Mouse (Mus musculus) frontal cortex, postnatal 10 days (tissue): ENCODE data around the gene Rufy3.

ENCODE experiments used
- DNase-seq, 2 experiments: peaks; one replicate each; pipeline ENCODE4 v3.0.0; 2022; ENCODE audit warnings: low spot score in 2 of 2, mixed read lengths in 1 of 2

Rufy3 gene

DNA sequence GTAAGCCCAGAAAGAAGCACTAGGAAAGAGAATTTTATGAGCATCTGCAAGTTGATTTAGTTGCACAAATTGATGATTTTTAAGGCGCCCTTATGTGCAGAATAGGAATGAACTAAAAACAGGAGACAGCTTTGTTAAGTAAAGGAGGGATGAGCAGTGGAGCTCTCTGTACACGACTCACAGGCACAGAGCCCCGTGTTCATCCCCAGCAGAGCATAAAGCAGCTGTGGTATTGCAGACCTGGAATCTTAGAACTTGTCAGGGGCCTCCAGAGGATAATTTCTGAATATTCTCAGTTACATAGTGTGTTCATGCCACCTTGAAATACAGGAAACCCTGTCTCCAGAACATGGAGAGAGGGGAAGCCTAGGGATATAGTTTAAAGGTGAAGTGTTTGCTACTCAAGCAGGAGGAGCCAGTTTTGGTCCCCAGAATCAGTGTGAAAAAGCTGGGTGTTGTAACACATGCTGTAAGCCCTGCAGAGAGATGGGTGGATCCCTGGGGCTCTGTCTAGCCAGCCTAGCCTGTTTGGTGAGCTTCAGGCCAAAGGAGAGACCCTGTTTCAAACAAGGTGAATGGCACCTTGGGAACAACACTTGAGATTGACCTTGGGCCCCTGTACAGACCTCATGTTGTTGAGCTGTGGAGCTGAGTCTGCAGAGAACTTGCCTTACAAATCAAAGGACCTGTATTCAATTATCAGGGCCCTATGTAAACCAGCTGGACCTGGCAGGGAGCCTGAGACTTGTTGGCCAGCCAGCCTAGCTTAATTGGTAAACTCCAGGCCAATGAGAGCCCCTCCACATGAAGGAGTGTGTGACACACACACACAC is 10.9 kb downstream of the Rufy3 start:
- no peak for DNase-seq

DNA sequence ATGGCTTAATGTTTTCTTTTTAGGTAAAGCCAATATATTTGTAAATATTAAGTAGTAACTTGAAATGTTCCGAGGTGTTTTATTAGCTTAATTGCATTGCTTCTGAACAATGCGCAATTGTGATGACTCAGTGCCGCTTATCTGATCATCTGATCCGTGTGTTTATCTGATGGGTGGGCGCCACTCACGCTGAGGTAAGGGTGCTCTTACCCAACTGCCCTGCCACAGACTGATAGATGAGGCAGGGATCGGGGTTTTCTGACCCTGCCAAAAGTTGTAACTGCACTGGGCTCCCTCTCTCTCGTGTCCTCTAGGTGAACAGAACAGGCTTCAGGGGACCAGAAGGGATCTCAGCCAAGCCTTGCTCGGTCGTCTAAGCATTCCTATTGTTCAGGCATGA is 15.8 kb downstream of the Rufy3 start:
- no peak for DNase-seq

DNA sequence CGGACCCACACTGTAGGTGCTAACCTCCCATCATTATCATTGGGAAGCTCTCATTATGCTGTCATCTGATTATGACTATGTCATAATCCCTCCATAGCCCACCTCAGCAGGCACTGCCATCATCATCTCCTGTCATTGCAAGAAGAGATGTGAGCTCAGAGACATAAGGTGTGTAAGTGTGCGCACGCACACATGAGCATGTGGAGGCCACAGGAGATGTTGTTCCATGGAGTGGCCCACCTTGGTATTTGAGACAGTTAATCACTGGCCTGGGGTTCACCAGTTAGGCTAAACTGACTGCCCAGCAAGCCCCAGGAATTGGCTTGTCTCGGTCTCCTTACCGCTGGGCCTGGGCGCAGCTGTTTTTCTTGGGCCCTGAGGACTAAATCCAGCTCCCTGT is 16.5 kb downstream of the Rufy3 start:
- DNase-seq = no peak

DNA sequence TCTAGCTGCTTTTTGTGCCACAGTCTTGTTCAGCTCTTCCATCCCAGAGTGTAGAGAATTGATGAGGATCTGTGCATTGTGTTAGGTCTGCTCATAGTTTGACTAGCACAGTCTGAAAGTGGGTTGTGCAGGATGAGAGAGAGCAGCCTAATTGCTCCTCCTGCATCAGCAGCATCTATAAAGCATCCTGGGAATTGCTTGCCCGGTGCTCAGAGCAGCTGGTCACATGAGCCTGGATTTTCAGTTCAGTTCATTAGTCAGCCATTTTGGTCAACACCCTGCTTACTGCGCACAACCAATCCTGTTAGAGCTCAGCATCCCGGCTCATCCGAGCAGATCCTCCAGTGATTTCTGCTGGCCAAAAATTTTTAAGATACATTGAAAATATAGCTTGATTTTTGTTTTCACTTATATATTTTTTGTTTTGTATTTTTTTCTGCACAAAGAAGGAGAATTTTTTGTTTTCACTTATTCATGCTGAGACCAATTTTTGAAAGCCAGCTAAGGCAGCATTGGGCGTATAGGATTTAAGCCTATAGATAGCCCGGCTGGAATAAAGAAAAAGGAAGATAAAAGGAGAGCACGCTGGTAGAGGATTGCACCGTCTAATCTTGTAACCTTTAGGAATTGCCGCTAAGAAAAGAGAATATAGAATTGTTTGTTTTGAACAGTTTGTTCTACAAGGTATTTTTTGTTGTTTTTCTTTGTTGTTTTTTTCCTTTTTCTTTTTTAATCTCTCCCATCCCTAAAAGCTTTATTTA is 18.6 kb downstream of the Rufy3 start:
- peak; percentile 81 to 89 for DNase-seq

DNA sequence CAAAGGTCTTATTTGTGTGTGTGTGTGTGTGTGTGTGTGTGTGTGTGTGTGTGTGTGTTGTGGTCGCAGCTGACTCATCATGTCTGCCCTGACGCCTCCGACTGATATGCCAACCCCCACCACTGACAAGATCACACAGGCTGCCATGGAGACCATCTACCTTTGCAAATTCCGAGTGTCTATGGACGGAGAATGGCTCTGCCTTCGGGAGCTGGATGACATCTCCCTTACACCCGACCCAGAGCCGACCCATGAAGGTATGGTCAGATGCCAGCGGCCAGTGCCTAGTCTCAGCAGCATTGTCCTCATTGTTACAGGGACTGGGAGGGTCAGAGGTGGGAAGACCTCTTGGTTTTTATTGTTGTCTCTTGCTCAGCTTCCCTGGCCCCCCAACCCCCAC is 19.2 kb downstream of the Rufy3 start:
- DNase-seq = peak; percentile 33 to 43

DNA sequence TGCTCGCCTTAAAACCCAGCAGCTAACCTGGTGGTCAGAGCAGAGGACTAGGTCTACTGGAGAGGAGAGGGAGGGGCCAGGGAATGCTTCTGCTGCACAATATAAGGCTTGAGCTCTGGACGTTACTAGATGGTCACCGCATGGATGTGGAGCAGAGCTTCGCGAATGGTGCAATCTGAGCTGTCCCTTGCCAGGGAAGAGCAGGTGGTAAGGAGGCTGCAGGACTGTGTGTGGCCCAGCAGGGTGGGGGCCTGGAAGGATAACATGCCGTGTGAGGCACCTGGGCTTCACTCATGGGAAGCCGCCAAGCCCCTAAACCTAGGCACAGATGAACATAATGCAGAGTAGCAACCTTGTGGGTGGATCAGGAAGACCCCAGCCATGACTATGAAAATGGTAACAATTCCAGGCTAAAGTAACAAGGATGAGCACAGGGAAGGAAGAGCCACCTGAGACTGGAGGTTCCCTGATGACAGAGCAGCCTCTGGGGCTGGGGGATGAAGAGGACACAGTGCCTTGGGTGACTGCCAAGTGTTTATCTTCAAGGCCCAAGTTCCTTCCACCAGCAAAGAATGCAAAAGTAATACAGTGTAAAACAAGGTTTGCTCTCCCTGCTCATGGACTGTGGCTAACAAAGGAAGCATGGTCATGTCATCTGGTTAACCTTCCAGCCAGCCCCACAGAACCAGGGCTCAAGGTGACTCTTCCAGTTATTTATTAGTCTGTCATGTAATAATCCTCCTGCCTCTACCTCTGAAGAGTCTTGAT is 21.8 kb downstream of the Rufy3 start:
- no peak for DNase-seq

DNA sequence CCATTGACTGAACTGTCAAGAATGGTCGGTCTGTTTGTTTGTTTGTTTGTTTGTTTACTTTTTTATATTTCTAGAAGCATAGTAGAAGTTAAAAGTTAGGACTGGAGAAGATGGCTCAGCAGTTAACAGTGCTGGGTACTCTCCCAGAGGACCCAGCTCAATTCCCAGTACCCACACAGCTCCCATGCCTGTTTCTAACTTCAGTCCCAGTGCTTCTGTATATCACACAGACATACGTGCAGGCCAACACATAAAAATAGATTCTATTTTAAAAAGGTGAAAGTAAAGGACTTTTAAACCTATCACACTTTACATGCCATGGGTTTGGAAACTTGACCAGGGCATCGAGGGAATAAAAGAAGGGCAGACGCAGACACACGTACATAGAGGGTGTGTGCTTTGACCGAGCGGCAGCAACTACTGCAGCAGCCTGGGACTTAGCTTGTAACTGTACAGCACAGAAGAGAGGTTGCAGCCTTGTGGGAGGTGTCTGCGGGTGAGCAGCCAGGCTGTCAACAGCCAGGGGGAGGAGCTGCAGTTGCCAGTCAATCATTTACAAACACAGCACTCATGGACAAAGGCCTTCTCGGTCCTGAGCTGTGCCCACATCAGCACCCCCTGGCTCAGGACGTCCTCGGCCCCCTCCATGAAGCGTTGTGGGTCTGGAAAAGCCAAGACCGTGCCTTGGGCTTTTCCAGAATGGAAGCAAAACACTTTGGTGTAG is 22.5 kb downstream of the Rufy3 start:
- DNase-seq = no peak

DNA sequence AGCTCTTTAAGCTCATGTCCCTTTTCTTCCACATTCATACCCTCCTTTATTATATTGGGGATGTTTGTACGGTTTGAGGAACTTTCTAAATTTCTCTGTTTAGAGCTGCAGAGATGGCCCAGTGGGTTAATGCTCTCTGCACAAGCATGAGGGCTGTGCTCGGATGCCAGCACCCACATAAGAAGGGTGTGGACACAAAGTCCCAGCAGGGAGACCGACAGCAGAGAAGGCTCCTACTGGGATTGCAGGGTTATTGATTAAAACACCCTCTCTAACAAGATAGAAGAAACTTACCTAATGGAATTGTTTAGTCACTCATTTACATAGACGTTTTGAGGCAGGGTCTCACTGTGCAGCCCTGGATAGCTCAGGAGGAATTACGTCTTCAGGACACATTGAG is 23.6 kb downstream of the Rufy3 start:
- no peak for DNase-seq

DNA sequence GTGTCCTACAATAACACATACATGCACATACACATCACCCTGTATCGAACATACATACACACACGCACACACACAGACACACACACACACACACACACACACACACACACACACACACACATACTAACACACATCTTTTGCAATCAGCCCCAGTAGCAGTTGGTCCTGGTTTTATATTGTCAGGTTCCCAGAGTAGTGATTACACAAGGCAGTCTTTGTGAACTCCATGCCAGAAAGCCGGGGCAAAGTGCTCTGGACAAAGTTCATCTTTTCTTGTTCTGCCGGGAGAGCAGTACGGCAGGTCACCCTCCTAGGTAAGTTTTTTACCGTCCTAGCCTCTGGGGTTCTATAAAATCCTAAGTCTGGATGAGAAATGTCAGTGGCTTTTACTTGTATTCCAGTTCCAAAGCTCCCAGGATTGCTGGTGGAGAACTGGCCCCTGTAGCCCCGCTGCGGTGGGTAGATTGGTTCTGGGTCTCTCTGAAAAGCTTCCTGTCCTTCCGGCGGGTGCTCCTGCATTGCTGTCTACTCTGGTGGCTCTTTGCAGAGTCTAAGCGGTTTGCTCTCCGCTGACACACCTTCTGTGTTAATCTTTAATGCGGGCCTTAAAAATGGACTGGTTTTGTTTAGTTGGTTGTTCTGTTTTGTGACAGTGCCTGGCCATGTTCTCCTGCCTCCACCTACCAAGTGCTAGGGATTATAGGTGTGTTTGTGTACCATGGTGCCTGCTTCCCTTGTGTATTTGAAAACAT is 28.8 kb downstream of the Rufy3 start:
- no peak for DNase-seq

DNA sequence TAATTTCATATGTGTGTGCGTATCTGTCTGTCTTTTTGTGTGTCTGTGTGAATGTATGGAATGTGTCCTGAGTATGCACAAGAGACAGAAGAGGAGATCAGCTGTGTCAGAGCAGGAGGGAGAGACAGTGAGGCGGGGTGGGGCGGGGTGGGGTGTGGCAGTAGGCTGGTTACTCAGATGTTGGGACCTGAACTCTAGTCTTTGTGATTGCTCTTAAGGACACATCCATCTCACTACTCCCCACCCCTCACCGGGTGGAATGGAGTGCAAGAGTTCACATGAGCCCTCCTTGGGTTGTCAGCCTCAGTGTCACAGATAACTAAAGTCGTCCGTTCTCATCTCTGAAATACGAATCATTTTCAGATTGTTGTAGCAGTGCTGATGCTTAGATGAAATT is 29.3 kb downstream of the Rufy3 start:
- no peak for DNase-seq

DNA sequence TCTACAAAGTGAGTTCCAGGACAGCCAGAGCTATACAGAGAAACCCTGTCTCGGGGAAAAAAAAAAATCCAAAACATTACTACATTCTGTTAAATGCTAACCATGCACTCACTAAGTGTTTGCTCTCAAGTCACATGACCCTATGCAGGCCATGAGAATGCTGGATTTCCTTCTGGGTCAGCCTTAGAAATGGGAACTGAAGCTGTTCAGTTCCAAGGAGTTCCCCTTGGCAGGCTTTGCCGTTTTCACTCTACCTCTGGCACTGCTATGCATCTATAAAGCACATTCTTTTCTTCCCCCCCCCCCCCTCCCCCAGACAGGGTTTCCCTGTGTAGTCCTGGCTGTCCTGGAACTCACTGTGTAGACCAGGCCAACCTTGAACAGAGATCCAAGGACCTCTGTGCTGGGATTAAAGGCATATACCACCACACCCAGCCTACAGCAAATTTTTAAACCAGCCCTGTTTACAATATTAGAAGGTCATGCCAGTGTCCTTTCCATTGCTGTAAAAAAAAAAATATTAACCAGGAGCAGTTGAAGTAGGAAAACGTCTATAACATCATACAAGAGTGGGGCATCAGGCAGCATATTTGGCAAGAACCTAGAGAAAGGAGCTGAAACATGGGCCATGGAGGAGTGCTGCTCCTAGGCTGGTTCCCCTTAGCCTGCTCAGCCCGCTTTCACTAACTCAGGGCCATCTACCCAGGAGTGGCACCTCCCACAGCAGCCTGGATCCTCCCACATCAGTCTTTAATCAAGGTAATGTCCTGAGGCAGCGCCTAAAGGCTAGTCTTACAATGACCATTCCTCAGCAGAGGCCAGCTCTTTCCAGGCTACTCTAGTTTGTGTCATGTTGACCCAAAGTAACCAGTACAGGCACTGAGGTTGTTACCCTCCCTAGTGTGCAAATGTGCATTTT is 31.0 kb downstream of the Rufy3 start:
- DNase-seq = no peak

DNA sequence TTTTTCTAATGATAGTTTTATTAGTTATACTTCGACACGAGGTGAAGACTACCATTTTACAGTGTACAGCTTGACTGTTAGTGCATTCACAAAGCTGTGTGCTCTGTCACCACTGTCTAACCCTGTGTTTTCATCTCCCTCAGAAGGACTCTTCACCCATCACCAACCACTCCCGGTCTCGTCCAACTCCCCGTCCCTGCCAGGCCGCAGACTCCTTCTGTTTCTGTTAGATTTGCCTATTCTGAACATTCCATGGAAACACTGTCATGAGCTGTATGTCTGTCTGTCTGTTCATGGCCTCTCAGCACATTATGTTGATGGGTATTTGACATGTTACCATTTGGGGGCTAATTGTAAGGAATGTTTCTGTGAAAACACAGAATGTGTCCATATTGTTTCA is 34.1 kb downstream of the Rufy3 start:
- DNase-seq = no peak

DNA sequence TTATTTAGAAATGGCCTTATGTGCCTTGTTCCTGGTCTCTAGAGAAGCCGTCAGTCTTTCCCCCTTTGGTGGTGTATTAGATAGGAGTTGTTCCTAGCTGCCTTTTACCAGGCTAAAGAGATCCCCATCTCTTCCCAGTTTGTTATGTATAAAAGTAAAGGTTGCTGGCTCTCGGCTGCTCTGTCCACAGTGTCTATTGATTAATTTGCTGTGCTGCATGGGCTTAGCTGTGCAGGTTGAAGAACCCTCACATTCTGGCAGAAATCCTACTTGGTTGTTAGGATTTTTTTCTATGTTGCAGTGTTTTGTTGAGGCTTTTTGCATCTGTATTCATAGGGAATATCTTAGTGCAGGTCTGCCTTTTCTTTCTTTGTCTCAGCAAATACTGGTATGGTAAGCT is 37.2 kb downstream of the Rufy3 start:
- DNase-seq = no peak

DNA sequence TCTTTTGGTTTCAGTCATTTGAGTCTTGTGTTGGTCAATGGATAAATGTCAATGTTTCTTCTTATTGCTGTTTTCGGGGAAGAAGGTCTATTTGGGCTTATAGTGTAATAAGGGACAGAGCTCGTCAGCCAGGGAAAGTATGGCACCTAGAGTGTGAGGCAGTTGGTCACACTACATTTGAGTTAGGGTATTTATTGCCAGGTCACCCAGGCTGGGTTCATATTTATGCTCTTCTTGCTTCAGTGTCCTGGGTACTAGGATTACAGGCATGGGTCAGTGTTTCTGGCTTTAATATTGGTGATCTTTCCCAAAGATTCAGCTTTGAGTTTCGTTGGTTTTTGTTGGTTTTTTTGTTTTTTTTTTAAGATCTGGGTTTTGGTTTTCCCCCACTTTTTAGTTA is 37.9 kb downstream of the Rufy3 start:
- no peak for DNase-seq

DNA sequence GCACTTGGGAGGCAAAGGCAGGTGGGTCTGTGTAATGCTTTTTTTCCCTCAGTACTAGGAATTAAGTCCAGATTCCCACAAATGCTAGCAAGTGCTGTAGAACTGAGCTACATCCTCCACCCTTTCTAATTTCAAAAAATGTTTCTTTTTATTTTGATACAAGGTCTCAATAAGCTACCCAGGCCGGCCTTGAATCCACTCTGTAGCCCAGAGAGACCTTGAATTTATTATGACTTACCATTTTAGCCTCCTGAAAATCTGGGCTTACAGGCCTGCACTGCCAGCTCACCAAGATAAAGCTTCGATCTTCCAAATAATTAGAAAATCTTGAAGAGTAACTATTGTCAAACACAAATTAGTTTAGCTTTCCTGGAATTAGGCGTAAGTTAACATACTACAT is 39.2 kb downstream of the Rufy3 start:
- DNase-seq = no peak

DNA sequence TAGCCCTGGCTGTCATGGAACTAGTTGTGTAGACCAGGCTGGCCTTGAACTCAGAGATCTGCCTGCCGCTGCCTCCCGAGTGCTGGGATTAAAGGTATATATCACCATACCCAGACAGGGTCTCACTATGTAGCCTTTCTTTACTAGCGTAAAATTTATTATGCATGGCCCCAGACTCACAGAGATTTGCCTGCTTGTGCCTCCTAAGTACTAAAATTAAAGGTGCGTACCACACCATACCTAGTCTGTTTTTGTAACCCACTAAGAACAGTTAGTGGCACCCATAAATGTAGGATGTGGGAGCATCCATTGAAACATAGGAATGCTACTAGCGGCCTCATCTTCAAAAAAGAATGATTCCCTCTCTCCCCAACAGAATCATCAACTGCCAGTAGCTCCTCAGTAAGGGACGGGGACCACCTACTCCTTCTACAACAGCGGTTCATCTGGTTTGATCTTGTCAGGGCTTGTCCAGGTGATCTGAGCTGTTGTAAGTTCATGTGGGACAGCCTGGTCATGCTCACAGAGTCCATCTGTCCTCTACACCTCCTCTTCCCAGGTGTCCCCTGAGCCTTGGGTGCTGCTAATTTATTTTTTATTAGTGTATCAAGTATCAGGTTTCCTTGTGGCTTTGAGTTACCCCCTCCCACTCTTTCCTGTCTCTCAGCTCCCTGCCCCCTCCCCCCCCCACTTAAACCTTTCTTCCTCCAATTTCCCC is 40.0 kb downstream of the Rufy3 start:
- DNase-seq = no peak

DNA sequence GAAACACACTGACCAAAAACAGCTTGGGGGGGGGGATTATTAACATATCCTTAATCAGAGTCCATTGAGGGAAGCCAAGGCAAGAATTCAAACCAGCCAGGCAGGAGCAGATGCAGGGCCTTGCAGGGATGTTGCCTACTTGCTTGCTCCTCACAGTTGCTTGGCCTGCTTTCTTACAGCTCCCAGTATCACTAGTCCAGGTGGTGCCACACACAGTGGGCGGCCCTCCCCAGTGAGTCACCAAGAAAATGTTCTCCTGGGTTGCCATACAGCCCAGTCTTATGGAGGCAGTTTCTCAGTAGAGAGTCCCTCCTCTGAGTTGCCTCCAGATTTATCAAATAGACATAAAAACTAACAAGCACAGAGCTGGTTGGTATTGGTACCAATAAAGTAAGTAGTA is 49.3 kb downstream of the Rufy3 start:
- no peak for DNase-seq

DNA sequence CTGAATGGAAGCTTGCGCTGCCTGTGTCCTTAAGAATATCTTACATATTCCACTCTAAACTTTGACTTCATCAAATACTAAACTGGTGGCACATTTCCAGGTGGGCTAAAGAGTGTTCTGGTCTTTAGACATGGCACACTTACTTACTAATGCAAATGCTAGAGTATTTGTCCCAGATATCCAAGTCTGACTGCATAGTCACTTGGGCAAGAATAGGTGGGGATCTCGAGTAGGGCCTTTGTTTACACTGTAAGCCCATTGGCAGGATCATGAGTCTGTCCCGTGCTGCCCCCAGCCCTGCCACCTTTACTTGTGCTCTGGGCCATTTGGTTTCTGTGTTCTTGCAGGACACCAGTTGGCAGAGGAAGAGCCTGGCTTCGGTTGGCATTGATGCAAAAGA is 52.1 kb downstream of the Rufy3 start:
- no peak for DNase-seq

DNA sequence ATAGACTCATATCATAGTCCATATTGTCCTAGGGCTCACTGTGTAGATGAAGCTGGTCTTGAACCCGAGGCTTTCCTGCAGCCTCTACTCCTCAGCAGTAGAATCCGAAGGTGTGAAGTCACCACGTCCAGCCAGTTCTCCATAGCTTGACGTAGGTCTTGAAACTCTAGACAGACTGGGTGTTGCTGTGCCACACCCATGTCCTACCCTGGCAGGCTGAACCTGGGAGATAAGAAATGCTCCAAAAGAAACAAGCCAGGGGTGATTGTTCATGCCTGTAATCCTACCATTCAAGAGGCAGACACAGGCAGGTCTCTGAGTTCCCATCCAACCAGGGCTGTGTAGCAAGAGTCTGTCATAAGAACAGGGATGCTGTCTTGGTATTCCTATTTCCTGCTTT is 62.7 kb downstream of the Rufy3 start:
- DNase-seq = no peak
